Mouse (Mus musculus): ENCODE measurements around the gene Cblc.

Gene Cblc

GRCm38 (mm10) chr7:19796697-19797588 is at the start of gene Cblc:
Cblc (minus strand) TSS chr7:19796809.
- peak; percentile 71 for DNase-seq (ENCODE audit: low spot score)

GRCm38 (mm10) chr7:19844521-19845171 is 48.0 kb upstream of the Cblc start:
- DNase-seq (ENCODE audit: low spot score), result no peak

- DNase-seq (ENCODE audit: low spot score), result peak; percentile 66
Observed at GRCm38 (mm10) chr7:19843561-19843960, 47.0 kb upstream of the Cblc start.

- DNase-seq (ENCODE audit: low spot score), result no peak
Observed at GRCm38 (mm10) chr7:19842885-19843504, 46.4 kb upstream of the Cblc start.

- peak; percentile 85 for DNase-seq (ENCODE audit: low spot score)
Observed at GRCm38 (mm10) chr7:19841686-19842413, 45.2 kb upstream of the Cblc start.

- no peak for DNase-seq (ENCODE audit: low spot score)
Observed at GRCm38 (mm10) chr7:19840936-19841335, 44.3 kb upstream of the Cblc start.

GRCm38 (mm10) chr7:19840371-19840770 is 43.8 kb upstream of the Cblc start:
- DNase-seq (ENCODE audit: low spot score), result no peak

GRCm38 (mm10) chr7:19836843-19837242 is 40.2 kb upstream of the Cblc start:
- peak; percentile 48 for DNase-seq (ENCODE audit: low spot score)

- no peak for DNase-seq (ENCODE audit: low spot score)
Observed at GRCm38 (mm10) chr7:19834055-19834454, 37.4 kb upstream of the Cblc start.

GRCm38 (mm10) chr7:19831837-19832236 is 35.2 kb upstream of the Cblc start:
- no peak for DNase-seq (ENCODE audit: low spot score)

GRCm38 (mm10) chr7:19830682-19831156 is 34.1 kb upstream of the Cblc start:
- peak; percentile 64 for DNase-seq (ENCODE audit: low spot score)

- DNase-seq (ENCODE audit: low spot score), result no peak
Observed at GRCm38 (mm10) chr7:19829694-19830093, 33.1 kb upstream of the Cblc start.

- DNase-seq (ENCODE audit: low spot score), result no peak
Observed at GRCm38 (mm10) chr7:19826756-19827155, 30.1 kb upstream of the Cblc start.

GRCm38 (mm10) chr7:19824182-19824973 is 27.8 kb upstream of the Cblc start:
- DNase-seq (ENCODE audit: low spot score), result peak; percentile 91

- no peak for DNase-seq (ENCODE audit: low spot score)
Observed at GRCm38 (mm10) chr7:19823256-19824181, 26.9 kb upstream of the Cblc start.

- DNase-seq (ENCODE audit: low spot score), result peak; percentile 53
Observed at GRCm38 (mm10) chr7:19822604-19823058, 26.0 kb upstream of the Cblc start, which contains the start of gene Bcl3. Bcl3 (minus strand) TSS chr7:19822770.

- no peak for DNase-seq (ENCODE audit: low spot score)
Observed at GRCm38 (mm10) chr7:19822193-19822592, 25.6 kb upstream of the Cblc start.

- no peak for DNase-seq (ENCODE audit: low spot score)
Observed at GRCm38 (mm10) chr7:19821633-19822032, 25.0 kb upstream of the Cblc start.

- DNase-seq (ENCODE audit: low spot score), result no peak
Observed at GRCm38 (mm10) chr7:19820347-19821048, 23.9 kb upstream of the Cblc start.

All from yolk sac, embryonic 10.5 days (tissue).